Mouse (Mus musculus) kidney, embryonic 15.5 days (tissue): ENCODE results near the gene Hoxb4. TPM values are rescaled to one million over a fixed set of nuclear protein-coding genes. Genes with fewer than 3 reads are reported as not detected.
A peak's percentile ranks its signal among the peaks of the same experiment; 100 is the strongest.

Experiments
- ATAC-seq: fragments of 200-750 bp; cut with Nextera tagmentation; replicated peaks from 2 replicates; pipeline ENCODE4 v1.8.0; 2017; ENCODE audit warnings: moderate TSS enrichment; ENCODE audit not compliant: low FRiP score
- H3K27ac ChIP-seq: fragments of 300-500 bp; sonication (generic); 2 replicates; pipeline ENCODE4 v1.5.1; 2015; ENCODE audit warnings: mild to moderate bottlenecking, inconsistent platforms
- H3K27me3 ChIP-seq: fragments of 300-500 bp; sonication (generic); 2 replicates; pipeline ENCODE4 v1.6.1; 2015; ENCODE audit warnings: inconsistent platforms
- H3K36me3 ChIP-seq: fragments of 300-500 bp; sonication (generic); 2 replicates; pipeline ENCODE4 v1.6.1; 2015; ENCODE audit warnings: inconsistent platforms
- H3K4me1 ChIP-seq: fragments of 300-500 bp; sonication (generic); 2 replicates; pipeline ENCODE4 v1.6.1; 2015; ENCODE audit warnings: inconsistent platforms
- H3K4me2 ChIP-seq: fragments of 300-500 bp; sonication (generic); 2 replicates; pipeline ENCODE4 v1.6.1; 2015; ENCODE audit warnings: moderate library complexity, mild to moderate bottlenecking, inconsistent platforms
- H3K4me3 ChIP-seq: fragments of 300-500 bp; sonication (generic); replicated peaks from 2 replicates; pipeline ENCODE4 v1.5.1; 2015; ENCODE audit warnings: mild to moderate bottlenecking, inconsistent platforms
- H3K9ac ChIP-seq: fragments of 300-500 bp; sonication (generic); 2 replicates; pipeline ENCODE4 v1.6.1; 2015; ENCODE audit warnings: mild to moderate bottlenecking, inconsistent platforms
- H3K9me3 ChIP-seq: fragments of 300-500 bp; sonication (generic); replicated peaks from 2 replicates; pipeline ENCODE4 v1.6.1; 2016; ENCODE audit warnings: inconsistent platforms
- WGBS: fragments of 180-500 bp; shearing (Covaris S2); methylation state at CpG from one replicate; pipeline ENCODE4 v1.1.7; 2015; ENCODE audit warnings: mixed read lengths; 5-methylcytosine and 5-hydroxymethylcytosine counted together
- polyA plus RNA-seq: library from polyadenylated mRNA; unstranded; fragments of >200 nt; fragmentation: Nextera tagmentation; extraction: Ambion mirVana; gene quantifications from 2 replicates; pipeline ENCODE4 v1.2.1, GENCODE M21; 2015

Gene Hoxb4
- 6.4 and 7.1 TPM in 2 replicates for polyA plus RNA-seq

- peaks cover 86% of the 10 kb centered on the region for H3K4me1 ChIP-seq
- H3K27ac ChIP-seq = peak within 1 kb of the TSS; percentile 100
- WGBS = 6% methylated on average over 28 of the region's 28 CpGs
Observed at GRCm38 (mm10) chr11:96317608-96318367, at the start of gene Hoxb4. Hoxb4 (plus strand) TSS chr11:96318267.

GRCm38 (mm10) chr11:96269869-96270268, 48.2 kb upstream of the Hoxb4 start:
- H3K36me3 ChIP-seq = peaks cover 13% of the 10 kb centered on the region
- peak overlapping the region; percentile 72 for H3K4me3 ChIP-seq
- H3K27ac ChIP-seq = peak overlapping the region; percentile 98
- peak overlapping the region; percentile 96 for H3K4me2 ChIP-seq
- H3K9me3 ChIP-seq = no peaks in the 10 kb centered on the region
- H3K9ac ChIP-seq = peak overlapping the region; percentile 89
- 2% methylated on average over 19 of the region's 19 CpGs for WGBS
- peaks cover 88% of the 10 kb centered on the region for H3K4me1 ChIP-seq
- peaks cover 23% of the 10 kb centered on the region for H3K27me3 ChIP-seq
- ATAC-seq = no peak

More at GRCm38 (mm10) chr11:96317608-96318367, at the start of gene Hoxb4:
- H3K4me2 ChIP-seq = peak within 1 kb of the TSS; percentile 90
- H3K4me3 ChIP-seq = peak within 1 kb of the TSS; percentile 80
- H3K36me3 ChIP-seq = peaks cover 4% of the 10 kb centered on the region; the same call in 1 of the 2 replicates
- H3K9me3 ChIP-seq = no peaks in the 10 kb centered on the region
- ATAC-seq = no peak
- H3K9ac ChIP-seq = peak within 1 kb of the TSS; percentile 72
- H3K27me3 ChIP-seq = no peaks in the 10 kb centered on the region

- peak; percentile 75 for ATAC-seq
- Histone ChIP-seq H3K27ac (peak within 1 kb of the TSS; percentile 98), H3K9me3 (no peaks in the 10 kb centered on the region), H3K36me3 (peaks cover 13% of the 10 kb centered on the region), H3K4me3 (peak within 1 kb of the TSS; percentile 72), H3K27me3 (peaks cover 23% of the 10 kb centered on the region), H3K4me1 (peaks cover 87% of the 10 kb centered on the region), H3K9ac (peak within 1 kb of the TSS; percentile 89), H3K4me2 (peak within 1 kb of the TSS; percentile 96)
- under 1% methylated on average over 40 of the region's 40 CpGs for whole genome bisulfite sequencing
Observed at GRCm38 (mm10) chr11:96270996-96271540, 47.0 kb upstream of the Hoxb4 start, which contains the start of gene Hoxb9. Hoxb9 (plus strand) TSS chr11:96271457.

GRCm38 (mm10) chr11:96271541-96272011, 46.5 kb upstream of the Hoxb4 start:
- Histone ChIP-seq H3K9me3 (no peaks in the 10 kb centered on the region), H3K4me3 (peak overlapping the region; percentile 72), H3K9ac (peak overlapping the region; percentile 89), H3K36me3 (peaks cover 13% of the 10 kb centered on the region), H3K27me3 (peaks cover 24% of the 10 kb centered on the region), H3K27ac (peak overlapping the region; percentile 98), H3K4me2 (peak overlapping the region; percentile 96), H3K4me1 (peaks cover 87% of the 10 kb centered on the region)
- 0% methylated on average over 52 of the region's 52 CpGs for WGBS
- ATAC-seq = peak; percentile 63

GRCm38 (mm10) chr11:96272024-96272921, 45.8 kb upstream of the Hoxb4 start:
- peaks cover 89% of the 10 kb centered on the region for H3K4me1 ChIP-seq

GRCm38 (mm10) chr11:96274428-96274827, 43.6 kb upstream of the Hoxb4 start:
- Histone ChIP-seq H3K27me3 (peaks cover 25% of the 10 kb centered on the region), H3K36me3 (0 out of 2 replicates have a peak, but pooled peaks cover 4% of the 10 kb centered on the region), H3K4me1 (peaks cover 93% of the 10 kb centered on the region), H3K4me3 (peak overlapping the region; percentile 72), H3K4me2 (peak overlapping the region; percentile 96), H3K9ac (no peak overlapping the region), H3K9me3 (no peaks in the 10 kb centered on the region), H3K27ac (peak overlapping the region; percentile 98; the same call in 1 of the 2 replicates)
- 44% methylated on average over 10 of the region's 10 CpGs for WGBS
- no peak for ATAC-seq

More at GRCm38 (mm10) chr11:96272024-96272921, 45.8 kb upstream of the Hoxb4 start:
- Histone ChIP-seq H3K4me3 (peak overlapping the region; percentile 72), H3K36me3 (peaks cover 6% of the 10 kb centered on the region; the same call in 1 of the 2 replicates), H3K9ac (peak overlapping the region; percentile 89), H3K9me3 (no peaks in the 10 kb centered on the region), H3K27ac (peak overlapping the region; percentile 98), H3K27me3 (peaks cover 25% of the 10 kb centered on the region), H3K4me2 (peak overlapping the region; percentile 96)
- WGBS = 1% methylated on average over 58 of the region's 58 CpGs
- ATAC-seq = peak; percentile 44

- 41% methylated on average over 4 of the region's 4 CpGs for WGBS
- 0 out of 2 replicates have a peak, but pooled peaks cover 4% of the 10 kb centered on the region for H3K36me3 ChIP-seq
- H3K4me1 ChIP-seq = peaks cover 91% of the 10 kb centered on the region
- H3K4me2 ChIP-seq = peak overlapping the region; percentile 13; the same call in 1 of the 2 replicates
- no peaks in the 10 kb centered on the region for H3K9me3 ChIP-seq
- H3K4me3 ChIP-seq = no peak overlapping the region; the same call in 1 of the 2 replicates
- H3K27me3 ChIP-seq = peaks cover 27% of the 10 kb centered on the region
- peak overlapping the region; percentile 100 for H3K27ac ChIP-seq
- no peak for ATAC-seq
- 0 out of 2 replicates have a peak overlapping the region, but pooled peaks have one; percentile 3 for H3K9ac ChIP-seq
Observed at GRCm38 (mm10) chr11:96275896-96276295, 42.2 kb upstream of the Hoxb4 start.

GRCm38 (mm10) chr11:96277151-96278044, 40.7 kb upstream of the Hoxb4 start:
- 3% methylated on average over 35 of the region's 35 CpGs for WGBS
- peak overlapping the region; percentile 100 for H3K27ac ChIP-seq
- H3K4me1 ChIP-seq = peaks cover 92% of the 10 kb centered on the region
- H3K27me3 ChIP-seq = peaks cover 27% of the 10 kb centered on the region
- H3K4me2 ChIP-seq = peak overlapping the region; percentile 90
- no peaks in the 10 kb centered on the region for H3K9me3 ChIP-seq
- H3K9ac ChIP-seq = peak overlapping the region; percentile 46
- 0 out of 2 replicates have a peak, but pooled peaks cover 4% of the 10 kb centered on the region for H3K36me3 ChIP-seq
- no peak for ATAC-seq
- peak overlapping the region; percentile 80 for H3K4me3 ChIP-seq

- H3K27me3 ChIP-seq = peaks cover 22% of the 10 kb centered on the region
Observed at GRCm38 (mm10) chr11:96278324-96278723, 39.7 kb upstream of the Hoxb4 start.

GRCm38 (mm10) chr11:96278773-96279172, 39.3 kb upstream of the Hoxb4 start:
- Histone ChIP-seq H3K27ac (peak overlapping the region; percentile 100), H3K27me3 (peaks cover 17% of the 10 kb centered on the region)

More at GRCm38 (mm10) chr11:96278324-96278723, 39.7 kb upstream of the Hoxb4 start:
- Histone ChIP-seq H3K4me3 (peak overlapping the region; percentile 80), H3K4me2 (peak overlapping the region; percentile 90), H3K36me3 (0 out of 2 replicates have a peak, but pooled peaks cover 4% of the 10 kb centered on the region), H3K9ac (peak overlapping the region; percentile 46), H3K4me1 (peaks cover 82% of the 10 kb centered on the region), H3K9me3 (no peaks in the 10 kb centered on the region), H3K27ac (peak overlapping the region; percentile 100)
- ATAC-seq = no peak
- 9% methylated on average over 14 of the region's 14 CpGs for WGBS

More at GRCm38 (mm10) chr11:96278773-96279172, 39.3 kb upstream of the Hoxb4 start:
- WGBS = 0% methylated on average over 9 of the region's 9 CpGs
- no peaks in the 10 kb centered on the region for H3K9me3 ChIP-seq
- H3K4me1 ChIP-seq = peaks cover 80% of the 10 kb centered on the region
- 0 out of 2 replicates have a peak, but pooled peaks cover 4% of the 10 kb centered on the region for H3K36me3 ChIP-seq
- peak; percentile 57 for ATAC-seq
- peak overlapping the region; percentile 46 for H3K9ac ChIP-seq
- peak overlapping the region; percentile 80 for H3K4me3 ChIP-seq
- peak overlapping the region; percentile 90 for H3K4me2 ChIP-seq
